Mouse (Mus musculus) adrenal gland, postnatal 36 days (tissue): ENCODE measurements around the gene B3gnt9. TPM values are rescaled to one million over a fixed set of nuclear protein-coding genes. Genes with fewer than 3 reads are reported as not detected.

ENCODE experiments used
- DNase-seq, 2 experiments: peaks; one replicate each; pipeline ENCODE4 v3.0.0; 2021; ENCODE audit warnings: mixed read lengths in 1 of 2
- total RNA-seq, 2 experiments: library from RNA; stranded (reverse); gene quantifications; 2 replicates each; pipeline ENCODE4 v1.2.3; 2021

The B3gnt9 gene
- total RNA-seq, 2 experiments from 2014 or later: 2.7 to 3.0 TPM

DNA sequence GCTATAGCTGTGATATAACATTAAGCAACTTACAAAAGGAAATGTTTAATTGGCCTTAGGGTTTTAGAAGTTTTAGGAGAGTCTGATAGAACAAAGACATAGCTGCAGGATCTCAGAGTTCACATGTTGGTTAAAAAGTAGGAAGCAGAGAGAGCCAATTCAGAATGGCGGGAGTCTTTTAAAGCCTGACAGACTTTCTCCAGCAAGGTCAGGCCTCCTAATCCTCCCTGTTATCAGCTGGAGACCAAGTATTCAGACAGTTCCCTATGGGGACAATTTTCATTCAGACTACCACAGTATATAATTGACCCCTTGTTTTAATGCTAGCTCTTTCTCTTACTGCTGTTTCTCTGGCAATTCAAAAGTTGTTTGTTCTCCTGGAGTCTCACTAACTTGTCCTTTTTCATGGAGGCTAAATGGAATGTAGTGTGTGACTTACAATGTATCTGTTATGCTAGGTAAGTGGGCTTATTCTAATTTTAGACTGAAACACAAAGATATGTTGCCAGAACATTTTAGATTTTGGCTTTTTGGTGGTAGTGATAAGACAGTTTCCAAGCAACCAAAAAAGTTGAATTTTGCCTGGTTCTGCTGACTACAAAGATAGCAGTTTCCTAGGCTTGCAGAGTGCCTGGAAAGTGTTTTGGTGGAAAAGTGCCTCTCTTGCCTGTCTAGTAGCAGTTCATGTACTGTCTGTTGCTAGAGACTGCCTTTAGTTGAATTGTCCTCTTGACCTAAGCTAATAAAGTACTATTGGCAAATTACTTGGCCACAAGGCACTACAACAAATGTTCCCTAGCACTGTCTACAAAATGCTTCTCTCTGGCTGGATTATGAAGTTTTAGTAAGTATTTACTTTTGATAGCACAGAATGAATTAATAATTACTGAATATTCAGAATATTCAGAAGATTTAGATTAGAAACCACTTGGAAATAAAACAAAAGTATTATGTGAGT, 45.5 kb downstream of the B3gnt9 start:
- DNase-seq: no peak

DNA sequence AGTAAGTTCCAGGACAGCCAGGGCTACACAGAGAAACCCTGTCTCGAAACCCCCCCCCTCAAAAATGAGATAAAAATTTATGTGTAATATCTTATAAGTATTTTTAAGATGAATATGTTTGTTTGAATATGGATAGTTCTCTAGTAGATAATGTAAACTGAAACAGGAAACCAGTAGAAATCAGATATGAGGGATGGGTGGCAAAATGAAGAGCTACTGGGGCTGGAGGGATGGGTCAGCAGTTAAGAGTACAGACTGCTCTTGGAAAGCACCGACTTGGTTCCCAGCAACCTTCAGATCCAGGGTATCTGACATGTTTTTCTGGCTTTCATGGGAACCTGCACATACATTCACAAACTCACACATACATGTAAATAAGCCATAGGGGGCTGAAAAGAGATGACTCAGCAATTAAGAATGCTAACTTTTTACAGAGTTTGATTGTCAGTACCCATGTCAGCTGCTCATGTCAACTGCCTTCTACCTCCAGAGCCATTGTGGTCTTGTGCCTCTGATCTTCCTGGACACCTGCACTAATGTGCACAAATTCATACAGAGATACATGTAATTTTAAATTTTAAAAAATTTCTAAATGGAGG, 47.2 kb downstream of the B3gnt9 start:
- no peak for DNase-seq

DNA sequence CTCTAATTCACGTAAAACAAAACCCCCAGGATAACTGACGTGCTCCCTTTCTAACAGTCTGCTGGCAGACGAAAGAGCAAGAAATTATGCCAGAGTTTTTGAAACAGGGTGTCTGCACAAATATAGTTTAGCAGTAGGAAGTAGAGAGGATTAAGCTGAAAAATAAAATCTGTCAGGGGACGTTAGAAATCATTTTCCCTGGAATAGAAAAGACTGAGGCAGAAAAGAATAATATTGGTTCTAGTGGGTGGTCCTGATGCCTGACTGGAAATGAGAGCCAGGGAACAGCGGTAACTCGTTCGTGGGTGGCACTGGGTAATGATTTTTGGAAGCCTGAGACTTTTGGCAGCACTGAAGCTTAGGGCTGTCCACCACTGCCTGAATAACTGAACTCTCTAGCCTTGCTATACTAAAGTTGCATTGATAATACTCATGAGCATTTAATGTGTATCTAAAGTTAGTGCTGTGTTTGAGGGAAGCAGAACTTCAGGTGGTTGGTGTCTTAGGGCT, 48.1 kb downstream of the B3gnt9 start:
- DNase-seq: no peak

DNA sequence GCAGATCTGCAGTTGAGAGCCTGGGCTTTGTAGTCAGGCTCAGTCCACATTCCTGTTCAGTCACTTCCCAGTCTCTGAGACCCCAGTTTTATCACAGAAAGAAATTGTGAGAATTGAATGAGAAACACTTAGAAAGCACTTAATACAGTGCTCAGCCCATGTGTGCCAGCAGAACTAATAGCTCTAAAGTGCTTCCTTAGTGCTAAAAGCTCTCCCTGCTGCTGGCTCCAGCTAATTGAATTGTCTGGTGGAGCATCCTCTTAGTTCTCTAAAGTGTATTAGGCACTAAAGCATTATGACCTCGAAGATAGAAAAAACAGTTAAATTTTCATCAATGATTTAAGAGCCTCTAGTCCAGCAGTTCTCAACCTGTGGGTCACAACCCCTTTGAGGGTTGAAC, 49.2 kb downstream of the B3gnt9 start:
- DNase-seq: no peak

Other genes starting within 250 kb of the B3gnt9 start
- 1 to 10 TPM in 1 of 2 experiments, under 1 TPM in 1; 0.30 to 1.6 TPM for gene Ces3a, start 206.6 kb downstream of the B3gnt9 start, total RNA-seq
- gene Ces3b, start 171.4 kb downstream of the B3gnt9 start, total RNA-seq: under 1 TPM in 1 of 2 experiments, not detected in 1; 0.73 TPM
- not detected for gene Ces4a, start 123.4 kb downstream of the B3gnt9 start, total RNA-seq
- 100 to 1,000 TPM in 1 of 2 experiments, 10 to 100 TPM in 1; 74.1 to 104 TPM for gene Cbfb, start 84.5 kb downstream of the B3gnt9 start, total RNA-seq
- gene D230025D16Rik, start 30.0 kb downstream of the B3gnt9 start, total RNA-seq: 10 to 100 TPM; 23.7 to 27.2 TPM
- 10 to 100 TPM; 15.3 to 17.9 TPM for gene Tradd, start 9.5 kb upstream of the B3gnt9 start, total RNA-seq
- 1 to 10 TPM; 3.3 to 3.6 TPM for gene Fbxl8, start 9.5 kb upstream of the B3gnt9 start, total RNA-seq
- 1 to 10 TPM; 1.3 to 1.6 TPM for gene Hsf4, start 14.6 kb upstream of the B3gnt9 start, total RNA-seq
- 1 to 10 TPM; 5.5 TPM for gene Nol3, start 21.0 kb upstream of the B3gnt9 start, total RNA-seq
- 1 to 10 TPM; 2.4 to 2.8 TPM for gene 4931428F04Rik, start 34.7 kb upstream of the B3gnt9 start, total RNA-seq
- gene Exoc3l, start 40.9 kb upstream of the B3gnt9 start, total RNA-seq: 10 to 100 TPM; 19.8 to 22.0 TPM
- gene E2f4, start 42.5 kb upstream of the B3gnt9 start, total RNA-seq: 10 to 100 TPM; 36.6 to 49.5 TPM
- gene Elmo3, start 50.4 kb upstream of the B3gnt9 start, total RNA-seq: 1 to 10 TPM; 3.7 to 7.8 TPM
- 1 to 10 TPM; 3.4 to 6.1 TPM for gene Lrrc29, start 71.1 kb upstream of the B3gnt9 start, total RNA-seq
- 10 to 100 TPM; 61.5 to 67.0 TPM for gene Tmem208, start 71.2 kb upstream of the B3gnt9 start, total RNA-seq
- gene Fhod1, start 92.8 kb upstream of the B3gnt9 start, total RNA-seq: 10 to 100 TPM; 11.9 to 14.4 TPM
- under 1 TPM; 0.76 to 0.99 TPM for gene Slc9a5, start 93.7 kb upstream of the B3gnt9 start, total RNA-seq
- 1 to 10 TPM in 1 of 2 experiments, under 1 TPM in 1; 0.23 to 1.4 TPM for gene Plekhg4, start 118.1 kb upstream of the B3gnt9 start, total RNA-seq
- not detected for gene Kctd19, start 158.3 kb upstream of the B3gnt9 start, total RNA-seq
- gene Lrrc36, start 158.4 kb upstream of the B3gnt9 start, total RNA-seq: 1 to 10 TPM; 2.4 to 2.8 TPM
- gene Tppp3, start 216.4 kb upstream of the B3gnt9 start, total RNA-seq: 10 to 100 TPM; 23.6 to 36.2 TPM
- gene Zdhhc1, start 241.7 kb upstream of the B3gnt9 start, total RNA-seq: 10 to 100 TPM; 16.0 to 17.7 TPM